Mouse (Mus musculus): ENCODE data around the gene AU022252. TPM values are rescaled to one million over a fixed set of nuclear protein-coding genes. Genes with fewer than 3 reads are reported as not detected.
"Not testable (repeated sequence)": the region's sequence is repeated elsewhere in the genome, so short reads cannot be mapped to it uniquely, and the experiment has no call there.

The AU022252 gene
- 10 to 100 TPM; 25.2 to 29.5 TPM for total RNA-seq (2021)
- long read RNA-seq, experiment 1, full-length matches to known transcripts = 10 of 18 reads
- long read RNA-seq, experiment 1, partial matches to known transcripts = 3 of 18 reads
- long read RNA-seq, experiment 1, other reads (novel, unspliced or antisense) = 5 of 18 reads
- long read RNA-seq, experiment 2, full-length matches to known transcripts = 5 of 11 reads
- long read RNA-seq, experiment 2, partial matches to known transcripts = 2 of 11 reads
- long read RNA-seq, experiment 2, other reads (novel, unspliced or antisense) = 4 of 11 reads

- peak; percentile 98 to 99 for DNase-seq (ENCODE audit: low spot score in 2 of 2)
Measured at GRCm38 (mm10) chr4:119232410-119233255, at the start of gene AU022252, which contains the start of gene P3h1. Gene AU022252 (minus strand): TSS chr4:119232712. Gene P3h1 (plus strand): TSS chr4:119232915.

GRCm38 (mm10) chr4:119278784-119279183 is 46.3 kb upstream of the AU022252 start:
- not testable (repeated sequence) for DNase-seq (ENCODE audit: low spot score in 2 of 2)

- no peak for DNase-seq (ENCODE audit: low spot score in 2 of 2)
Measured at GRCm38 (mm10) chr4:119275726-119276125, 43.2 kb upstream of the AU022252 start.

GRCm38 (mm10) chr4:119275226-119275625 is 42.7 kb upstream of the AU022252 start:
- no peak for DNase-seq (ENCODE audit: low spot score in 2 of 2)

- DNase-seq (ENCODE audit: low spot score in 2 of 2) = no peak
Measured at GRCm38 (mm10) chr4:119274627-119275026, 42.1 kb upstream of the AU022252 start.

- no peak for DNase-seq (ENCODE audit: low spot score in 2 of 2)
Measured at GRCm38 (mm10) chr4:119266606-119267005, 34.1 kb upstream of the AU022252 start.

GRCm38 (mm10) chr4:119263459-119263858 is 30.9 kb upstream of the AU022252 start:
- DNase-seq (ENCODE audit: low spot score in 2 of 2) = no peak

- DNase-seq (ENCODE audit: low spot score in 2 of 2) = no peak
Measured at GRCm38 (mm10) chr4:119262483-119262882, 30.0 kb upstream of the AU022252 start.

GRCm38 (mm10) chr4:119261087-119261713 is 28.7 kb upstream of the AU022252 start:
- DNase-seq (ENCODE audit: low spot score in 2 of 2) = no peak

- DNase-seq (ENCODE audit: low spot score in 2 of 2) = no peak
Measured at GRCm38 (mm10) chr4:119259344-119260254, 27.1 kb upstream of the AU022252 start.

- DNase-seq (ENCODE audit: low spot score in 2 of 2) = no peak
Measured at GRCm38 (mm10) chr4:119257083-119257482, 24.6 kb upstream of the AU022252 start.

- no peak for DNase-seq (ENCODE audit: low spot score in 2 of 2)
Measured at GRCm38 (mm10) chr4:119255351-119255750, 22.8 kb upstream of the AU022252 start, which contains the start of gene Cldn19. Gene Cldn19 (plus strand): TSS chr4:119255414.

GRCm38 (mm10) chr4:119254012-119254618 is 21.6 kb upstream of the AU022252 start:
- peak; percentile 31 to 54 for DNase-seq (ENCODE audit: low spot score in 2 of 2)

- DNase-seq (ENCODE audit: low spot score in 2 of 2) = no peak
Measured at GRCm38 (mm10) chr4:119252025-119252808, 19.7 kb upstream of the AU022252 start.

GRCm38 (mm10) chr4:119248407-119248965 is 16.0 kb upstream of the AU022252 start:
- DNase-seq (ENCODE audit: low spot score in 2 of 2) = no peak

- DNase-seq (ENCODE audit: low spot score in 2 of 2) = peak; percentile 74 to 76
Measured at GRCm38 (mm10) chr4:119247462-119248235, 15.1 kb upstream of the AU022252 start.

GRCm38 (mm10) chr4:119246688-119247225 is 14.2 kb upstream of the AU022252 start:
- DNase-seq (ENCODE audit: low spot score in 2 of 2) = no peak

GRCm38 (mm10) chr4:119245961-119246360 is 13.4 kb upstream of the AU022252 start:
- peak; percentile 25 to 49 for DNase-seq (ENCODE audit: low spot score in 2 of 2)
